Mouse (Mus musculus): ENCODE data around the gene Ksr1. TPM values are rescaled to one million over a fixed set of nuclear protein-coding genes. Genes with fewer than 3 reads are reported as not detected.

The Ksr1 gene
- 3.3 and 6.9 TPM in 2 replicates for polyA plus RNA-seq (2021; fragmentation: Nextera tagmentation)
- long read RNA-seq, experiment 1, partial matches to known transcripts: 7 of 24 reads
- long read RNA-seq, experiment 1, other reads (novel, unspliced or antisense): 16 of 24 reads
- long read RNA-seq, experiment 2, partial matches to known transcripts: 0 of 5 reads
- long read RNA-seq, experiment 2, other reads (novel, unspliced or antisense): 5 of 5 reads

DNA sequence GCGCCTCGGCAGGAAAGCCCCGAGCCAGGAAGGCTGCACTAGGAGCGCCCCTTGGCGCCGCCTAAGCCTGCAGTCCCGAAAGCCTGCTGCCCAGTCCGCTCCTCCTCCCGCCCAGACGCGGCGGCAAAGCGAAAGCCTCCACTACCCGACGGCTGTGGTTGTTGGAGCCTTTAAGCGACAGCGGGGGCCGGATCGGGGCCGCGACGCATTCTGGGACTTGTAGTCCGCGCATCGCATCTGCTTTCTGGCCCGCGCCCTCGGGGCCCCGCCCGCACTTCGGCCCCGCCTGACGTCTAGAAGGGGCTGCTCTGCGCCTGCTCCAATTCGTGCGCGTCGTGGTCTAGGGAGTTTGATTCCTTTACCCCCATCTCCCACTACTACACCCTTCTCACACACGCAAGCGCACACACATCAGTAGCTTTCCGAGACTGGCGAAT is at the start of gene Ksr1:
Gene Ksr1 (minus strand): TSS at position 77 of the 437 bp plus-strand sequence.

GRCm38 (mm10) chr11:78984483-78985177 is 161.6 kb downstream of the Ksr1 start, which contains the start of gene Lgals9:
TSS of gene Lgals9 (minus strand) at chr11:78984946.

Other genes starting within 250 kb of the Ksr1 start
- 0.15 and 0.21 TPM in 2 replicates for gene Nos2, start 225.6 kb downstream of the Ksr1 start, polyA plus RNA-seq (2021; fragmentation: Nextera tagmentation)
- gene Lgals9, start 161.5 kb downstream of the Ksr1 start, polyA plus RNA-seq (2021; fragmentation: Nextera tagmentation): 8.5 and 13.3 TPM in 2 replicates
- gene Wsb1, start 108.3 kb upstream of the Ksr1 start, polyA plus RNA-seq (2021; fragmentation: Nextera tagmentation): 7.4 and 9.5 TPM in 2 replicates
- gene Gm9964, start 150.5 kb upstream of the Ksr1 start, polyA plus RNA-seq (2021; fragmentation: Nextera tagmentation): not detected in 2 replicates
- 8.8 and 12.4 TPM in 2 replicates for gene Nf1, start 193.3 kb upstream of the Ksr1 start, polyA plus RNA-seq (2021; fragmentation: Nextera tagmentation)